ENCODE assay signal across 8 mouse cellular contexts in genomic region chr7:35119506-35120145, GRCm38 (mm10). TPM values are rescaled to one million over a fixed set of nuclear protein-coding genes. Genes with fewer than 3 reads are reported as not detected.
A peak's percentile ranks its signal among the peaks of the same experiment; 100 is the strongest.
DNase-seq lines count a peak whose midpoint lies in the region; ATAC-seq lines count a peak whose summit lies in the region.

No protein-coding gene starts in this region.

- ATAC-seq in forebrain, embryonic 14.5 days, result peak; percentile 3; the same call in 1 of the 2 replicates
- peak; percentile 20 for ATAC-seq in intestine, embryonic 14.5 days (replicated peaks; ENCODE audit: low FRiP score, low TSS enrichment, low read depth)
- ATAC-seq in liver, embryonic 12.5 days, result peak; percentile 13; the same call in 1 of the 2 replicates
- peak; percentile 46 for ATAC-seq in neural tube, embryonic 15.5 days (ENCODE audit: low FRiP score)

- H3K4me1 ChIP-seq in forebrain, embryonic 14.5 days (ENCODE audit: control insufficient read depth, insufficient read depth, low read length), result peaks cover 7% of the 10 kb centered on the region
- peaks cover 7% of the 10 kb centered on the region; the same call in 1 of the 2 replicates for H3K4me1 ChIP-seq in intestine, embryonic 14.5 days (replicated peaks; ENCODE audit: control insufficient read depth, insufficient read depth, low read length)
- peaks cover 28% of the 10 kb centered on the region for H3K4me1 ChIP-seq in liver, embryonic 12.5 days
- peaks cover 47% of the 10 kb centered on the region for H3K4me1 ChIP-seq in neural tube, embryonic 15.5 days

- no peaks in the 10 kb centered on the region for H3K36me3 ChIP-seq in forebrain, embryonic 14.5 days (ENCODE audit: control insufficient read depth, insufficient read depth, low read length)
- H3K36me3 ChIP-seq in intestine, embryonic 14.5 days (ENCODE audit: control insufficient read depth, insufficient read depth, low read length), result no peaks in the 10 kb centered on the region
- H3K36me3 ChIP-seq in liver, embryonic 12.5 days, result no peaks in the 10 kb centered on the region
- no peaks in the 10 kb centered on the region for H3K36me3 ChIP-seq in neural tube, embryonic 15.5 days

- H3K27ac ChIP-seq in forebrain, embryonic 14.5 days (ENCODE audit: low read depth, low read length), result no peak overlapping the region
- H3K27ac ChIP-seq in intestine, embryonic 14.5 days (ENCODE audit: low read depth), result 0 out of 2 replicates have a peak overlapping the region, but pooled peaks have one; percentile 33
- H3K27ac ChIP-seq in liver, embryonic 12.5 days, result peak overlapping the region; percentile 58
- H3K27ac ChIP-seq in neural tube, embryonic 15.5 days (replicated peaks), result no peak overlapping the region

- peak overlapping the region; percentile 98 for H3K4me2 ChIP-seq in forebrain, embryonic 14.5 days (ENCODE audit: low read length)
- H3K4me2 ChIP-seq in intestine, embryonic 14.5 days (ENCODE audit: low read length), result peak overlapping the region; percentile 85
- H3K4me2 ChIP-seq in liver, embryonic 12.5 days, result peak overlapping the region; percentile 64
- H3K4me2 ChIP-seq in neural tube, embryonic 15.5 days, result peak overlapping the region; percentile 100

- peak overlapping the region; percentile 48 for H3K4me3 ChIP-seq in forebrain, embryonic 14.5 days (ENCODE audit: low read depth, low read length)
- peak overlapping the region; percentile 57 for H3K4me3 ChIP-seq in intestine, embryonic 14.5 days (ENCODE audit: low read depth, low read length)
- H3K4me3 ChIP-seq in liver, embryonic 12.5 days, result peak overlapping the region; percentile 59
- H3K4me3 ChIP-seq in neural tube, embryonic 15.5 days (replicated peaks), result peak overlapping the region; percentile 53

- WGBS in forebrain, embryonic 14.5 days, result under 1% methylated on average over 45 of the region's 83 CpGs
- 1% methylated on average over 60 of the region's 83 CpGs for WGBS in intestine, embryonic 14.5 days
- WGBS in liver, embryonic 12.5 days (ENCODE audit: insufficient replicate concordance), result 1% methylated on average over 69 of the region's 83 CpGs
- WGBS in neural tube, embryonic 15.5 days, result under 1% methylated on average over 67 of the region's 83 CpGs

- no peaks in the 10 kb centered on the region for H3K9me3 ChIP-seq in forebrain, embryonic 14.5 days (replicated peaks; ENCODE audit: control insufficient read depth, low read length)
- no peaks in the 10 kb centered on the region for H3K9me3 ChIP-seq in intestine, embryonic 14.5 days (ENCODE audit: control insufficient read depth, low read length)
- no peaks in the 10 kb centered on the region for H3K9me3 ChIP-seq in liver, embryonic 12.5 days (replicated peaks)
- H3K9me3 ChIP-seq in neural tube, embryonic 15.5 days (replicated peaks), result no peaks in the 10 kb centered on the region

- peaks cover 70% of the 10 kb centered on the region for H3K27me3 ChIP-seq in forebrain, embryonic 14.5 days (replicated peaks; ENCODE audit: control insufficient read depth, insufficient read depth, low read length)
- peaks cover 66% of the 10 kb centered on the region for H3K27me3 ChIP-seq in intestine, embryonic 14.5 days (replicated peaks; ENCODE audit: control insufficient read depth, insufficient read depth, low read length)
- H3K27me3 ChIP-seq in liver, embryonic 12.5 days (replicated peaks), result peaks cover 88% of the 10 kb centered on the region
- H3K27me3 ChIP-seq in neural tube, embryonic 15.5 days (replicated peaks), result peaks cover 63% of the 10 kb centered on the region

- DNase-seq in adrenal gland, adult (ENCODE audit: inconsistent age in 2 of 2, low spot score in 1 of 2), result peak; percentile 57 to 88
- no peak for DNase-seq in adrenal gland, adult 2 months
- peak; percentile 21 to 26 for DNase-seq in spleen, postnatal 10 days (ENCODE audit: low spot score in 2 of 2)
- no peak for DNase-seq in spleen, adult 12 weeks (ENCODE audit: low spot score)
- DNase-seq in forebrain, embryonic 14.5 days (ENCODE audit: low spot score), result peak; percentile 39
- DNase-seq in intestine, embryonic 14.5 days (ENCODE audit: low spot score), result no peak

- H3K9ac ChIP-seq in forebrain, embryonic 14.5 days (ENCODE audit: low read length), result peak overlapping the region; percentile 56
- H3K9ac ChIP-seq in intestine, embryonic 14.5 days (ENCODE audit: low read length), result peak overlapping the region; percentile 66
- H3K9ac ChIP-seq in liver, embryonic 12.5 days, result peak overlapping the region; percentile 62
- H3K9ac ChIP-seq in neural tube, embryonic 15.5 days (replicated peaks), result peak overlapping the region; percentile 56

RNA-seq across cellular contexts. Expression of gene Cebpa, which starts 0.5 kb away (rescaled TPM):
- 100 to 1,000 TPM in 1 of 2 experiments, 10 to 100 TPM in 1; 88.3 to 319 TPM for total RNA-seq in adrenal gland, adult 2 months (2021)
- 405 and 678 TPM in 2 replicates for polyA plus RNA-seq in adrenal gland, adult 2 months (2012; rRNA removed)
- 0.38 and 0.62 TPM in 2 replicates for polyA plus RNA-seq in forebrain, embryonic 14.5 days (2014; fragmentation: Nextera tagmentation; extraction: Ambion mirVana)
- 7.6 and 8.3 TPM in 2 replicates for polyA plus RNA-seq in intestine, embryonic 14.5 days (2014; fragmentation: Nextera tagmentation; extraction: Ambion mirVana)
- polyA plus RNA-seq in liver, embryonic 12.5 days (2016; fragmentation: Nextera tagmentation; extraction: Ambion mirVana), result 11.5 and 11.6 TPM in 2 replicates
- polyA plus RNA-seq in neural tube, embryonic 15.5 days (2015; fragmentation: Nextera tagmentation; extraction: Ambion mirVana), result 0.74 and 1.9 TPM in 2 replicates

Comparison
In these comparisons a context has a peak if more than half of its experiments do, and no peak if none do; other contexts are left out.
1. DNase-seq: peak in adrenal gland, adult (2 of 2), spleen, postnatal 10 days (2 of 2) and forebrain, embryonic 14.5 days (single experiment); none in adrenal gland, adult 2 months (single experiment), spleen, adult 12 weeks (single experiment) and intestine, embryonic 14.5 days (single experiment).
2. H3K27ac ChIP-seq: peak in intestine, embryonic 14.5 days (single experiment) and liver, embryonic 12.5 days (single experiment); none in forebrain, embryonic 14.5 days (single experiment) and neural tube, embryonic 15.5 days (single experiment).
3. RNA of gene Cebpa, which starts 0.5 kb away (polyA plus RNA-seq): 405 to 678 TPM in adrenal gland, adult 2 months; 11.5 to 11.6 TPM in liver, embryonic 12.5 days, 7.6 to 8.3 TPM in intestine, embryonic 14.5 days, 0.74 to 1.9 TPM in neural tube, embryonic 15.5 days and 0.38 to 0.62 TPM in forebrain, embryonic 14.5 days; every median in the first group is over 10 times any median in the second.
4. Peak in every context shown above with its lines, with median percentiles within 50 percentile points of each other: ATAC-seq, H3K4me2 ChIP-seq, H3K4me3 ChIP-seq and H3K9ac ChIP-seq.